Mouse (Mus musculus) erythroblast, embryonic 14.5 days (primary cell): Measurements from ENCODE around the gene Gm10639.

Source experiments
- GATA1 ChIP-seq: IDR thresholded peaks from 2 replicates; pipeline ENCODE4 v1.6.1; 2012; ENCODE audit warnings: low read length, inconsistent platforms, mixed read lengths
- TAL1 ChIP-seq: IDR thresholded peaks from 3 replicates; pipeline ENCODE4 v1.6.1; 2012; ENCODE audit warnings: low read length, inconsistent platforms, mixed read lengths

GRCm38 (mm10) chr9:78351504-78352220 is 61.9 kb downstream of the Gm10639 start:
- TF ChIP-seq GATA1 (no peak), TAL1 (no peak)
